Mouse (Mus musculus): Measurements from ENCODE around the gene Ndufa13. TPM values are rescaled to one million over a fixed set of nuclear protein-coding genes. Genes with fewer than 3 reads are reported as not detected.

The Ndufa13 gene
- polyA plus RNA-seq, 1 experiment, result 122 TPM

GRCm38 (mm10) chr8:69936050-69936794 is 33.9 kb upstream of the Ndufa13 start:
- H3K27ac ChIP-seq (ENCODE audit: control insufficient read depth, insufficient read depth, low read depth, low read length), result peak overlapping the region; percentile 40
- H3K27me3 ChIP-seq (ENCODE audit: control insufficient read depth, insufficient read depth, low read length), result no peaks in the 10 kb centered on the region
- peaks cover 17% of the 10 kb centered on the region for H3K4me1 ChIP-seq (ENCODE audit: control insufficient read depth, insufficient read depth, low read length)
- no peak overlapping the region for H3K4me3 ChIP-seq (ENCODE audit: control insufficient read depth, low read depth, low read length)
- H3K36me3 ChIP-seq (ENCODE audit: control insufficient read depth, insufficient read depth, low read length), result no peaks in the 10 kb centered on the region; the same call in 1 of the 2 replicates
- TF ChIP-seq CTCF (IDR thresholded peaks at IDR 0.05; ENCODE audit: control insufficient read depth, insufficient read depth, insufficient replicate concordance, low read depth, low read length), result no peak
- no peak for TF ChIP-seq POLR2A (IDR thresholded peaks at IDR 0.05; ENCODE audit: control insufficient read depth, low read depth, low read length)

GRCm38 (mm10) chr8:69935431-69935830 is 33.1 kb upstream of the Ndufa13 start:
- TF ChIP-seq CTCF (IDR thresholded peaks at IDR 0.05; ENCODE audit: control insufficient read depth, insufficient read depth, insufficient replicate concordance, low read depth, low read length) (no peak), POLR2A (IDR thresholded peaks at IDR 0.05; ENCODE audit: control insufficient read depth, low read depth, low read length) (no peak)
- Histone ChIP-seq H3K27me3 (ENCODE audit: control insufficient read depth, insufficient read depth, low read length) (no peaks in the 10 kb centered on the region), H3K27ac (ENCODE audit: control insufficient read depth, insufficient read depth, low read depth, low read length) (no peak overlapping the region), H3K4me1 (ENCODE audit: control insufficient read depth, insufficient read depth, low read length) (peaks cover 17% of the 10 kb centered on the region), H3K4me3 (ENCODE audit: control insufficient read depth, low read depth, low read length) (no peak overlapping the region), H3K36me3 (ENCODE audit: control insufficient read depth, insufficient read depth, low read length) (no peaks in the 10 kb centered on the region; the same call in 1 of the 2 replicates)

DNA sequence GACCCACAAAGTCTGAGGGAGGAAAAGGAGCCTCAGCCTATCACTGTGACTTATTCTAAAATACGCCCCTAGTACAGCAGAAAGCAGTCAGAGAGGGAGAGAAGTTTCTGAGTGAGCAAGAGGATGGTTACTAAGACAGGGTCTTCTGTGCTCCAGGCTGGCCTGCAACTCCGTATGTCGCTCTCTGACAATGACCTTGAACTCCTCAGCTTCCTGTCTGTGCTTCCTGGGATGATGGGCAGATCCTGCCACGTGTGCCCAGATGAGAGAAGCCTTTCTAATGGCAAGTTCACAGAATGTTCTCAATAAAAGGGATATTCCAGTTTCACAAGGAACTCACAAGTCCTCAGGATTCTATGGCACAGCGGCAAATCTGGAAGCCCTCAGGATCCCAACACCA is 32.2 kb upstream of the Ndufa13 start:
- TF ChIP-seq CTCF (IDR thresholded peaks at IDR 0.05; ENCODE audit: control insufficient read depth, insufficient read depth, insufficient replicate concordance, low read depth, low read length) (no peak), POLR2A (IDR thresholded peaks at IDR 0.05; ENCODE audit: control insufficient read depth, low read depth, low read length) (no peak)
- Histone ChIP-seq H3K4me3 (ENCODE audit: control insufficient read depth, low read depth, low read length) (peak overlapping the region; percentile 24; the same call in 1 of the 2 replicates), H3K36me3 (ENCODE audit: control insufficient read depth, insufficient read depth, low read length) (no peaks in the 10 kb centered on the region; the same call in 1 of the 2 replicates), H3K27me3 (ENCODE audit: control insufficient read depth, insufficient read depth, low read length) (no peaks in the 10 kb centered on the region), H3K27ac (ENCODE audit: control insufficient read depth, insufficient read depth, low read depth, low read length) (peak overlapping the region; percentile 45), H3K4me1 (ENCODE audit: control insufficient read depth, insufficient read depth, low read length) (peaks cover 17% of the 10 kb centered on the region)

DNA sequence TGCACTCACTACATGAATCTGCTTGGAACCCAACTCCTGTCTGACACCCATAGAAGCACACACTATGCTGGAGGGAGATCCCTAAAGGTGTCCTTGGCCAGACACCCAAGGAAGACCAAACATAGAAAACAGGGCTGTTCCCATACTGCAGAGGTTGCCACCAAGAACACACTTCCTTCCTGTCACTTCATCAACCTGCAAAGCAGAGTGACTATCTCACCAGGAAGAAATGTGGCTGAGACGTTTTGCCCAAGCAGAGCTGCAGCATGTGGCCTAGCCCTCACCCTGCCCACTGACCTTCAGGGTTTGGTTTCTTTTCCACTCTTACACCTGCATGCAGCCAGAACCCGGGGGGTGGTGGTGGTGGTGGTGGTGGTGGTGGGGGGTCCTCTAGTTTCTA is 31.5 kb upstream of the Ndufa13 start:
- peaks cover 17% of the 10 kb centered on the region for H3K4me1 ChIP-seq (ENCODE audit: control insufficient read depth, insufficient read depth, low read length)
- TF ChIP-seq POLR2A (IDR thresholded peaks at IDR 0.05; ENCODE audit: control insufficient read depth, low read depth, low read length) (no peak), CTCF (IDR thresholded peaks at IDR 0.05; ENCODE audit: control insufficient read depth, insufficient read depth, insufficient replicate concordance, low read depth, low read length) (no peak)
- no peaks in the 10 kb centered on the region; the same call in 1 of the 2 replicates for H3K36me3 ChIP-seq (ENCODE audit: control insufficient read depth, insufficient read depth, low read length)
- no peak overlapping the region for H3K4me3 ChIP-seq (ENCODE audit: control insufficient read depth, low read depth, low read length)
- H3K27me3 ChIP-seq (ENCODE audit: control insufficient read depth, insufficient read depth, low read length), result no peaks in the 10 kb centered on the region
- H3K27ac ChIP-seq (ENCODE audit: control insufficient read depth, insufficient read depth, low read depth, low read length), result no peak overlapping the region

DNA sequence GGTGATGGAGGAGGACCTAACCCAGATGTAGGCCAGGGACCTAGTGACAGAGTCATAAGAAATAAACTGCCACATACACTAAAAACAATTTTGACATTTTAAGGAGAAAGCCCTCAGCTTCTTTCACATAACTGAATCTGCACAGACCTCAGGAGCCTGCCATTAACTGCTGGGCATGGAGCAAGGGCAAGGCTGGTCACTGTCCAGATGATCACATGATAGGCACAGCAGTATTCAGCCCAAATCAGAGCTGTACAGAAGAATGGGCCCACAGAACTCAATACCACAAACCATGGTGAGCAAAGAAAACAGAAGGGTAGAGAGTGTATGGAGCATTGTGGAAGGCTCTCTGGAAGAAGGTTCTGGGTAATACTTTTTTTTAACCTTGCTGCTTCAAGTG is 24.5 kb upstream of the Ndufa13 start:
- no peak overlapping the region for H3K27ac ChIP-seq (ENCODE audit: control insufficient read depth, insufficient read depth, low read depth, low read length)
- no peak overlapping the region for H3K4me3 ChIP-seq (ENCODE audit: control insufficient read depth, low read depth, low read length)
- no peaks in the 10 kb centered on the region for H3K27me3 ChIP-seq (ENCODE audit: control insufficient read depth, insufficient read depth, low read length)
- TF ChIP-seq CTCF (IDR thresholded peaks at IDR 0.05; ENCODE audit: control insufficient read depth, insufficient read depth, insufficient replicate concordance, low read depth, low read length) (no peak), POLR2A (IDR thresholded peaks at IDR 0.05; ENCODE audit: control insufficient read depth, low read depth, low read length) (no peak)
- no peaks in the 10 kb centered on the region for H3K4me1 ChIP-seq (ENCODE audit: control insufficient read depth, insufficient read depth, low read length)
- no peaks in the 10 kb centered on the region for H3K36me3 ChIP-seq (ENCODE audit: control insufficient read depth, insufficient read depth, low read length)

DNA sequence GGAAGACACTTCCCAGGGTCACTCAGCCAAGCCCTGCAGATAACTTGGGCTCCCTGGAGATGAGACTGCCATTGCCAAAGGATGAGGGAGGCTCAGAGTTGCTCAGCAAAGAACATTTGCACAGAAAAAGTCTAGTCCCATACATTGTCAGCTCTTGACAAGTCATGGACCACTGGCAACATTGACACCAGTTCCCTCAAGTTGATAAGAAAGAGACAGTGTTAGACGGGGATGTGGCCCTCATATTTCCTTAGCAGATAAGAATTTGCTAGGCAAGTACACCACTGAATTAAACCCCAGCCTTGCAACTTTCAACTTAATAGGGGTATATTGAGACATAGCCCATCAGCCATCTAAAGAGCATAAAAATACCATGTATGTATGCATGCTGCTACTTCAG is 21.6 kb upstream of the Ndufa13 start:
- no peak for TF ChIP-seq POLR2A (IDR thresholded peaks at IDR 0.05; ENCODE audit: control insufficient read depth, low read depth, low read length)
- no peak for TF ChIP-seq CTCF (IDR thresholded peaks at IDR 0.05; ENCODE audit: control insufficient read depth, insufficient read depth, insufficient replicate concordance, low read depth, low read length)
- H3K27ac ChIP-seq (ENCODE audit: control insufficient read depth, insufficient read depth, low read depth, low read length), result no peak overlapping the region
- H3K36me3 ChIP-seq (ENCODE audit: control insufficient read depth, insufficient read depth, low read length), result no peaks in the 10 kb centered on the region
- H3K4me3 ChIP-seq (ENCODE audit: control insufficient read depth, low read depth, low read length), result no peak overlapping the region
- peaks cover 2% of the 10 kb centered on the region for H3K4me1 ChIP-seq (ENCODE audit: control insufficient read depth, insufficient read depth, low read length)
- H3K27me3 ChIP-seq (ENCODE audit: control insufficient read depth, insufficient read depth, low read length), result no peaks in the 10 kb centered on the region

- Histone ChIP-seq H3K36me3 (ENCODE audit: control insufficient read depth, insufficient read depth, low read length) (no peaks in the 10 kb centered on the region; the same call in 1 of the 2 replicates), H3K27ac (ENCODE audit: control insufficient read depth, insufficient read depth, low read depth, low read length) (no peak overlapping the region), H3K4me1 (ENCODE audit: control insufficient read depth, insufficient read depth, low read length) (peaks cover 2% of the 10 kb centered on the region), H3K4me3 (ENCODE audit: control insufficient read depth, low read depth, low read length) (no peak overlapping the region), H3K27me3 (ENCODE audit: control insufficient read depth, insufficient read depth, low read length) (no peaks in the 10 kb centered on the region)
- TF ChIP-seq POLR2A (IDR thresholded peaks at IDR 0.05; ENCODE audit: control insufficient read depth, low read depth, low read length), result no peak
- TF ChIP-seq CTCF (IDR thresholded peaks at IDR 0.05; ENCODE audit: control insufficient read depth, insufficient read depth, insufficient replicate concordance, low read depth, low read length), result no peak
Measured at GRCm38 (mm10) chr8:69921141-69921540, 18.8 kb upstream of the Ndufa13 start.
